Mouse (Mus musculus): ENCODE data around the gene Csnk2b.

- TF ChIP-seq POLR2A (IDR thresholded peaks at IDR 0.05; ENCODE audit: control insufficient read depth, extremely low read depth, insufficient read depth, low read length, poor library complexity) (no peak), CTCF (IDR thresholded peaks at IDR 0.05; ENCODE audit: borderline replicate concordance, control insufficient read depth, extremely low read depth, insufficient read depth, low read length, poor library complexity) (no peak)
These were observed 44.6 kb downstream of the Csnk2b start for GRCm38 (mm10) chr17:35077285-35077684.
